Mouse (Mus musculus): ENCODE measurements around the gene Slxl1. TPM values are rescaled to one million over a fixed set of nuclear protein-coding genes. Genes with fewer than 3 reads are reported as not detected.
"Not testable (repeated sequence)": the region's sequence is repeated elsewhere in the genome, so short reads cannot be mapped to it uniquely, and the experiment has no call there.

Slxl1 gene
- polyA plus RNA-seq (2011; ENCODE audit: insufficient read depth, insufficient read length, low read depth, missing spikeins), result not detected in 2 replicates

GRCm38 (mm10) chrX:55226576-55226975 lies at the start of gene Slxl1:
TSS of gene Slxl1 (plus strand) at chrX:55226876.
- H3K9ac ChIP-seq (ENCODE audit: low read depth, poor library complexity, severe bottlenecking); H3K4me1 ChIP-seq (ENCODE audit: control insufficient read depth, insufficient read depth, low read length); H3K27ac ChIP-seq (ENCODE audit: insufficient read depth, low read length); H3K27me3 ChIP-seq (ENCODE audit: control insufficient read depth, insufficient read depth, low read length, poor library complexity, severe bottlenecking); H3K36me3 ChIP-seq (ENCODE audit: control insufficient read depth, insufficient read depth, low read length, poor library complexity, severe bottlenecking); H3K4me3 ChIP-seq (ENCODE audit: low read depth, low read length); H3K9me3 ChIP-seq (replicated peaks; ENCODE audit: control insufficient read depth, insufficient read depth, low read length, poor library complexity, severe bottlenecking): not testable (repeated sequence)

All from ES-Bruce4 (cell line).